Mouse (Mus musculus) intestine, embryonic 16.5 days (tissue): ENCODE measurements at regions not wholly inside any gene's neighbourhood (a gene's known extent, or its start where the extent isn't known, plus 50 kb on each side); places are given as distances from the start of the nearest gene placed in this dataset.

Source experiments
- ATAC-seq: fragments of 200-750 bp; cut with Nextera tagmentation; 2 replicates; pipeline ENCODE4 v1.8.0; 2017; ENCODE audit warnings: moderate TSS enrichment, moderate library complexity
- H3K27ac ChIP-seq: fragments of 300-500 bp; sonication (generic); 2 replicates; pipeline ENCODE4 v1.5.1; 2014; ENCODE audit warnings: mild to moderate bottlenecking, low read length
- H3K27me3 ChIP-seq: fragments of 300-500 bp; sonication (generic); replicated peaks from 2 replicates; pipeline ENCODE4 v1.6.1; 2014; ENCODE audit warnings: low read length, control low read depth, mixed read lengths; ENCODE audit not compliant: control insufficient read depth, insufficient read depth
- H3K36me3 ChIP-seq: fragments of 300-500 bp; sonication (generic); 2 replicates; pipeline ENCODE4 v1.6.1; 2014; ENCODE audit warnings: low read length, control low read depth; ENCODE audit not compliant: control insufficient read depth, insufficient read depth
- H3K4me1 ChIP-seq: fragments of 300-500 bp; sonication (generic); 2 replicates; pipeline ENCODE4 v1.6.1; 2014; ENCODE audit warnings: low read length, control low read depth, mixed read lengths; ENCODE audit not compliant: control insufficient read depth, insufficient read depth
- H3K4me2 ChIP-seq: fragments of 300-500 bp; sonication (generic); 2 replicates; pipeline ENCODE4 v1.6.1; 2014; ENCODE audit warnings: low read depth, low read length, control low read depth
- H3K4me3 ChIP-seq: fragments of 300-500 bp; sonication (generic); 2 replicates; pipeline ENCODE4 v1.5.1; 2014; ENCODE audit warnings: mild to moderate bottlenecking, low read length
- H3K9ac ChIP-seq: fragments of 300-500 bp; sonication (generic); 2 replicates; pipeline ENCODE4 v1.6.1; 2014; ENCODE audit warnings: low read depth, low read length
- H3K9me3 ChIP-seq: fragments of 300-500 bp; sonication (generic); 2 replicates; pipeline ENCODE4 v1.6.1; 2016; ENCODE audit warnings: low read length, control low read depth; ENCODE audit not compliant: control insufficient read depth
- WGBS: fragments of 180-500 bp; shearing (Covaris S2); extraction: QIAGEN DNeasy Blood & Tissue Kit; methylation state at CpG from one replicate; pipeline ENCODE4 v1.1.7; 2014; 5-methylcytosine and 5-hydroxymethylcytosine counted together

GRCm38 (mm10) chr5:52092273-52092672 lies 98.0 kb downstream of the Dhx15 start:
- ATAC-seq = no peak
- Histone ChIP-seq H3K36me3 (no peaks in the 10 kb centered on the region), H3K9ac (no peak overlapping the region), H3K4me2 (no peak overlapping the region), H3K4me1 (no peaks in the 10 kb centered on the region; the same call in 1 of the 2 replicates), H3K9me3 (peaks cover 3% of the 10 kb centered on the region; the same call in 1 of the 2 replicates), H3K27ac (no peak overlapping the region), H3K4me3 (no peak overlapping the region), H3K27me3 (no peaks in the 10 kb centered on the region)
- 78% methylated on average over 4 of the region's 4 CpGs for WGBS

- Histone ChIP-seq H3K4me1 (no peaks in the 10 kb centered on the region), H3K27ac (no peak overlapping the region), H3K36me3 (no peaks in the 10 kb centered on the region), H3K9me3 (no peaks in the 10 kb centered on the region), H3K4me2 (no peak overlapping the region), H3K4me3 (no peak overlapping the region), H3K27me3 (no peaks in the 10 kb centered on the region), H3K9ac (no peak overlapping the region)
- ATAC-seq = no peak
- WGBS = 77% methylated on average over 10 of the region's 10 CpGs
Measured at GRCm38 (mm10) chr5:52088131-52088530, 102.2 kb downstream of the Dhx15 start.

GRCm38 (mm10) chr5:52086766-52087429 lies 103.4 kb downstream of the Dhx15 start:
- H3K27ac ChIP-seq = no peak overlapping the region
- WGBS = 28% methylated on average over 7 of the region's 7 CpGs
- H3K36me3 ChIP-seq = no peaks in the 10 kb centered on the region
- no peak overlapping the region for H3K4me3 ChIP-seq
- H3K4me2 ChIP-seq = no peak overlapping the region
- no peak for ATAC-seq
- no peaks in the 10 kb centered on the region for H3K27me3 ChIP-seq
- H3K4me1 ChIP-seq = no peaks in the 10 kb centered on the region
- no peaks in the 10 kb centered on the region for H3K9me3 ChIP-seq
- no peak overlapping the region for H3K9ac ChIP-seq

- no peak for ATAC-seq
- H3K4me1 ChIP-seq = no peaks in the 10 kb centered on the region
- no peak overlapping the region for H3K4me2 ChIP-seq
- H3K9me3 ChIP-seq = no peaks in the 10 kb centered on the region
- WGBS = 70% methylated on average over 4 of the region's 4 CpGs
- no peak overlapping the region for H3K27ac ChIP-seq
- no peaks in the 10 kb centered on the region for H3K27me3 ChIP-seq
- H3K4me3 ChIP-seq = no peak overlapping the region
- no peaks in the 10 kb centered on the region for H3K36me3 ChIP-seq
- H3K9ac ChIP-seq = no peak overlapping the region
Measured at GRCm38 (mm10) chr5:52080268-52080667, 110.0 kb downstream of the Dhx15 start.

GRCm38 (mm10) chr5:52077696-52078095 lies 112.6 kb downstream of the Dhx15 start:
- no peaks in the 10 kb centered on the region for H3K27me3 ChIP-seq
- no peaks in the 10 kb centered on the region for H3K9me3 ChIP-seq
- no peak overlapping the region for H3K27ac ChIP-seq
- H3K36me3 ChIP-seq = no peaks in the 10 kb centered on the region
- H3K4me2 ChIP-seq = no peak overlapping the region
- H3K4me3 ChIP-seq = no peak overlapping the region
- H3K4me1 ChIP-seq = no peaks in the 10 kb centered on the region
- H3K9ac ChIP-seq = no peak overlapping the region
- ATAC-seq = no peak
- 91% methylated on average over 3 of the region's 3 CpGs for WGBS

- Histone ChIP-seq H3K27ac (no peak overlapping the region), H3K4me2 (no peak overlapping the region), H3K4me1 (no peaks in the 10 kb centered on the region), H3K9me3 (no peaks in the 10 kb centered on the region), H3K36me3 (no peaks in the 10 kb centered on the region), H3K4me3 (no peak overlapping the region), H3K9ac (no peak overlapping the region), H3K27me3 (no peaks in the 10 kb centered on the region)
- no peak for ATAC-seq
- 78% methylated on average over 2 of the region's 2 CpGs for WGBS
Measured at GRCm38 (mm10) chr5:52075096-52075495, 115.2 kb downstream of the Dhx15 start.

- Histone ChIP-seq H3K9me3 (no peaks in the 10 kb centered on the region), H3K27me3 (no peaks in the 10 kb centered on the region), H3K9ac (no peak overlapping the region), H3K4me1 (no peaks in the 10 kb centered on the region), H3K4me3 (no peak overlapping the region), H3K4me2 (no peak overlapping the region), H3K36me3 (no peaks in the 10 kb centered on the region), H3K27ac (no peak overlapping the region)
- peak; percentile 81 for ATAC-seq
- WGBS = 31% methylated on average over 16 of the region's 16 CpGs
Measured at GRCm38 (mm10) chr5:52064804-52065451, 125.4 kb downstream of the Dhx15 start.

- H3K27me3 ChIP-seq = no peaks in the 10 kb centered on the region
- WGBS = 89% methylated on average over 4 of the region's 4 CpGs
- H3K4me1 ChIP-seq = no peaks in the 10 kb centered on the region
- no peak for ATAC-seq
- H3K27ac ChIP-seq = no peak overlapping the region
- H3K36me3 ChIP-seq = no peaks in the 10 kb centered on the region
- H3K9me3 ChIP-seq = no peaks in the 10 kb centered on the region
- H3K4me3 ChIP-seq = no peak overlapping the region
- no peak overlapping the region for H3K4me2 ChIP-seq
- no peak overlapping the region for H3K9ac ChIP-seq
Measured at GRCm38 (mm10) chr5:52062214-52062613, 128.1 kb downstream of the Dhx15 start.

GRCm38 (mm10) chr5:52061226-52061625 lies 129.1 kb downstream of the Dhx15 start:
- WGBS = 88% methylated on average over 6 of the region's 6 CpGs
- Histone ChIP-seq H3K4me1 (no peaks in the 10 kb centered on the region), H3K9me3 (no peaks in the 10 kb centered on the region), H3K36me3 (no peaks in the 10 kb centered on the region), H3K27me3 (no peaks in the 10 kb centered on the region), H3K9ac (no peak overlapping the region), H3K4me3 (no peak overlapping the region), H3K27ac (no peak overlapping the region), H3K4me2 (no peak overlapping the region)
- no peak for ATAC-seq
